Mouse (Mus musculus) lung, postnatal 25 days (tissue): ENCODE measurements at regions not wholly inside any gene's neighbourhood (a gene's known extent, or its start where the extent isn't known, plus 50 kb on each side); places are given as distances from the start of the nearest gene placed in this dataset.
A peak's percentile ranks its signal among the peaks of the same experiment; 100 is the strongest.

Experiments
- DNase-seq: peaks from one replicate; pipeline ENCODE4 v3.0.0; 2022; ENCODE audit warnings: low spot score

DNA sequence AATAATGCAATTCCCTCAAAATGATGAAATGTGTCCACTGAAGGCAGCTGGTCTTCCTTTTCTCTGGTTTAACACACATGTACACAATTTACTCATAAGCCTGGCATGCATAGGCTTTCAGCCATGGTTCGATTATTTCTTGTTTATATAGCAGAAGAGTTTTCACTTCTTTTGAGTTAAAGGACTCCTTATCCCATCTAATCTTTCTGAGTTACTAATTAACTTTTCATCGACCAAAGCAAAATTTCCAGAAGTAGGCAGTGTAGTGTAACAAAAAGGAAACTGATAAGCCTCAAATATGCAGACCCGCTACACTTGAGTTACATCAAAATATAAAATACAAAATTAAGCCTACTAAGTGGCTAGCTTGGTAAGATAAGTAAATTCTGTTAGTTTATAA lies 620.5 kb upstream of the Akr1e1 start:
- no peak for DNase-seq

DNA sequence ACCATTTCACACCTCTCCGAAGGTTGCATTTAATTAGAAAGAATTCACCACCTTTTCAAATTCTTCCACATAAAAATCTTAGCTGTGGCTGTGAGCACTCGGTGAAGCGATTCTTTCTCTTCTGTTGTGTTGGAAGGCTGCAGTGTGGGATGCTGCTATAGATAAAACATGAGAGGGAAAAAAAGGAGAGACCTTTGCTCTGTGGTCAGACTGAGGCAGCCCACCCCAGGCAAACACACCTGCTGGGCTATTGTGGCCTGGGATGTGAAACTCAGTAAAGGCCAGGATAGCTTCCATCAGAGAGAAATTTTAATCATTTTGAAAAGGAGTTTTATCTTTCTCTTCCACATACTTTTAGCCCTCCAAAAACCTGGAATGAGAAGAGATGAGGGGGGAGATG lies 625.3 kb upstream of the Akr1e1 start:
- no peak for DNase-seq

- DNase-seq, result no peak
Observed at GRCm38 (mm10) chr13:5235391-5235790, 625.9 kb upstream of the Klf6 start.

DNA sequence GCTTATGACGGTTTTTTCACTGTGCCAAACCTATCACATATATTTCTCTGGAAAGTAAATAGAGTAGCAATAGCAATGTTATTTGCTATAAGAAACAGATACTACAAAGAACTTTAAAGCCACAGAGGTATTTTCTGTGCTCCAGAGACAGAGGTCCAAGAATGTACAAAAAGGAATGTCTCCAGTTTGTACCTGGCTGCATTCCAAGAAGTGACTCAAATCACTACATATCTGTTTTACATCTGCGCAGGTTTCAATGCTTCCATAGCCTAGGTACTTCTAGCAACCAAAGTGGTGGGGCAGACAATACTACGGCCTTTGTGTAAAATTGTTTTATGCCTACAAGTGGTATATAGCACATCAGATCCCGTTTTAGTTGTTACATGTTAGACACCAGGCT lies 620.7 kb upstream of the Klf6 start:
- no peak for DNase-seq

GRCm38 (mm10) chr13:5242782-5243181 lies 618.5 kb upstream of the Klf6 start:
- DNase-seq, result no peak

DNA sequence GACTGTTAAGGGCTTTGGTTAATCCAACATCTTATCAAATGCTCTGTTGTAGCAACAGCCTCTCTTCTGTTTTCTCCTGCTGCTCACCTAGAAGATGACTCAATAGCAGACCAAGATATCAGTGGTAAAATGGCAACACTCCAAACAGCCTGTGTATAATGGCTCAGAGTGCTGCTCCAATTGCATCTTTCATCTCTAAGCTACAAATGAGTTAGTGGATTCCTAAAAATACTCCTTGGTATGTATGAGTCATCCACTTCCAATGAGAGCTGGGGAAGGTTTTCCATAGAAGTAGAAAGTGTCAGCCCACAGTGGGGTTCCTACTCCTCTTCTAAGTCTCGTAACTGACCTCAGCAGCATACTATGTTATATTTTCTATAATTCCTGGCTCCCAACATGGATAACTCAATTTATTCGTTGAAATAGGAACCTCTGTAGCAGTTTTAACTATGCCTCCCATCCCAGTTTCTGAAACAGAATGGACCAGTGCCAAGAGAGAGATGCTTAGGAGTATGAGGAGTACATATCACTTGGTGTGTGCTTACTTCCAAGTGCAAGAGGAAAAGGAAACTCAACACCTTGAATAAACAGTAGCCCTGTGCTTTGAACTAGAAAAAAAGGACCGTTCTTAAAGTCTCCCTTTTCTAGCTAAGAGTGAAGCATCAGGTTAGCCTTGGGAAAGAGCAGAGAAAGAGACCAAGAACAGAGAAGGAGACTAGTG lies 612.5 kb upstream of the Klf6 start:
- DNase-seq, result peak; percentile 14

GRCm38 (mm10) chr13:5257891-5258660 lies 603.2 kb upstream of the Klf6 start:
- no peak for DNase-seq

GRCm38 (mm10) chr13:5259760-5260159 lies 601.5 kb upstream of the Klf6 start:
- no peak for DNase-seq

DNA sequence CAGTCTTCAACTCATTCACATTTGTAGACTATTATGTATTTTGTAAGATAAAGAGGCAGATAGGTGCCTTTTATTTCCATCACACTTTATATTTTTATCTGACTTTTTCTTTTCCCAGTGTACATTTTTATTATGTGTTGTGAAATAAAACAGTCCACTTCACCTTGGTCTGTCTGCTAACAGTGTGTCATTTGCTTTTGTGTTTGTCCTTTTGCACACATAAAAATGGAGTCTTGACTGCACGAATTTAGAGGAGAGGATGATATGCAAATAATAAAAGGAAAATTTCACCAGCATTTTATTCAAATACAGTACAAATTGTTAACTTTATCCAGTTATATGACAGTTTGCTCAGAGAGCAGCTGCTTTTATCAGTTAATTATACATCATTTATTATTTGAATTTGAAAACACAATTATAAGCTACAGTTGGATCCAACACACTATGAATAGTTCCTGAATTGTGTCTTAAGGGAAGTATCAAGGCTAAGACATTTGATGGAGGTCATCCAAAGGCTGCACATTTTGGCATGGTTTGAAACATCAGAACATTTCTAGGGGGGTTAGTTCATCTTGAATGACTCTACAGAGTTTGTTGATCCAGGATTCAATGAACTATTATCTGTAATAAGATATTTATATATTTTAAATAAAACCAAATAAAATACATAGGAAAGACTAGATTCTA lies 588.6 kb upstream of the Klf6 start:
- DNase-seq, result no peak

GRCm38 (mm10) chr13:5276564-5276963 lies 584.7 kb upstream of the Klf6 start:
- DNase-seq, result no peak

DNA sequence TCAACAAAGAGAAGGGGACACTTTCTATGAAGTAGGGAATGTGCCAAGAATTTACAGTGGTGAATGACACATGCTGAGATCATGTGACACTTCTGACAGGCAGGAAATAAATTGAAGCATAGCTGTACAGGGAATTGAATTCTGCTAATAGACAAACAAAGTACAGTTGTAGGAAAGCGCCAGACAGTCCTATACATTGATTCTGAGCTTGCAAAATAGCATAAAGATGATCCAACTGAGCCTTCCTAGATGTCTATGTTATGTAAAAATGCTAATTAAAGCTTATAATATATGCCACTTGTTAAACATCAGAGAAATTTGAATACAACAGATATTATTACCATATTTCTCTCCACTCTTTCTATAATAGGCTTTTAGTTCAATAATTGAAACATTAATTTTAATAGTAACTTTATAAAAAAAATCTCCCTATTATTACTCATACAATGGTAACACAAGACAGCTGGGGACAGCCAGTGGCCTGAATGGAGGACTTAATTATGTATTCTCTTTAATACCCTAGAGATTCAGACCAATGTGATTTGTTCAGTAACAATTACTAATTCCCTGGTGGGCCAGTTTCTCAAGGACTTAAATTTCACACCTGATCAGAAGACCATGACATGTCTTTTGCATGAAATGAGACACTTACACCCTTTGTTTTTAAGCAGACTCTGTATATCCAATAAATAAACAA lies 571.4 kb upstream of the Klf6 start:
- no peak for DNase-seq

- DNase-seq, result no peak
Observed at GRCm38 (mm10) chr13:5302141-5302540, 559.1 kb upstream of the Klf6 start.

DNA sequence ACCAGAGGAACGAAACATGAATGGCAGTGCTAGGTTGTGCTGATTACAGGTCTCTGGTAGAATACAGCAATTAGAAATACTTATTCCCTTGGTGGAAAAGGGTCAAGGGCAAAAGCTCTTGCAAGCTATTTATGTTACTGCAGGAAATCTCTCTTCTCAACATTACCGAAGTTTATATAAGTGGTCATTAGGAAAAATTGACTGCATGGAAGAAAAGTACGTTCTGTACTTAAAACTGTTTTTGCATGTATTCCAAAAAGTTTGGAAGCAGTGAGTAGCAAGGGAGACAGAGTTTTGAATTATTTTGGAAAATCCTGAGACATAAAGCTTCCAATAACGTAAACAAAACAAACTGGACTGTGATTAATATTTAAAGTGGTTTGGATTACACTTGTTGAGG lies 554.6 kb upstream of the Klf6 start:
- no peak for DNase-seq

- DNase-seq, result no peak
Observed at GRCm38 (mm10) chr13:5313297-5313696, 548.0 kb upstream of the Klf6 start.

GRCm38 (mm10) chr13:5315011-5315410 lies 546.3 kb upstream of the Klf6 start:
- DNase-seq, result peak; percentile 19

DNA sequence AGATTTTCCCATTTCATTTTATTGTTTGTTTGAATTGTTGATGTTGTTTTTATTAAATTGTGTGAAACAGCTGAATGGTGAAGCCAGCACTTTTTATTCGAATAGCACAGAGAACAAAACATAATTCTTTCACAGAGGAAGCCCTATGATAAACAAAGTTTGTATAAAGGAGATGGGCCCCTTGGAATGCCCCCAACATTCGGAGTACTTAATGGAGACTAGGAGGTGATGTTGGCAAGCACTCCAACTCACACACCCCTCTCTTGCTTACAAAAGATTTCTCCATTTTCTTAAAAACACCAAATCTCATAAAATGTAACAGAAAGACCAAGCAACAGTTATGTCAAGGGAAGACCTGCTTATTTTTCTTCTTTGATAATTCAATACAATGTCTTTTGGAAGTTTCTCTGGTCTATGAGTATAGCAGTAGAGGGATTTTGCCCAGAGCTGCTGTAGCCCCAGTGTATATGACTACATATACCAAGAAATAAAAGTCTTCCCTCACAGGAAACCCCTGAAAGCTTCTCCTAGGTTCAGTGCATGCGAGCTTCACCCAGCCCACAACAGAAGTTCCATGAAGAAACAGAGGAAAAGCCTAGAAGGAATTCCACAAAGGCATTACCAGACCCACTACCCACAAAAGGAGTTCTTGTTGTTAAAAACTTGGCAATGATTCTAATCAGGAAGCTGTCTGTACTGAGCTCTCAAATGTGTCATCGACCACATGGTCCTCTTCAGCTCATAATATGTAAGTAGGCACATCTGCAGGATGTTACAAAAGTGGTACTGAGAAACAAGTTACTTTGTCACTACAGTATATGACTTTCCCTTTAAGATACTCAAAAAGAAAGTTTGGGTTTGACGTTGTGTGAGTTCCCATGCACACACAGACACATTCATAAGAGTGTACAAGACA lies 543.1 kb upstream of the Klf6 start:
- peak; percentile 6 for DNase-seq

DNA sequence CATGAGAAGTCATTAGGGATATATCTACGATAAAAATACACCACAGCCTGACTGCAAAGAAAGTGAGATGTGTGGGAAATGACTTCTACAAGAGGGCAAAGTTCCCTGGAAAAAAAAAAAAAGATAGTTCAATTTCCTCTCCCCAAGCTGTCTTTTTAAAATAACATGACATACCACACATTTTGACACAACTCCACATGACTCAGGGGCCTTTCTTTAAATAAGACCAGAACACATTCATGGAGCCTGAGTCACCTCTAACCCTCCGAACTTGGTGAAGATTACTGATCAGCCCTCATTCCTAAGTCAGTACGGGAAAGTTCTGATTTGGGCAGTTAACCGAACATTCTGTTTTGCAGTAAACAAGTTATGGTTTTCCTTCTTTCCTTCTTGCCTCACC lies 515.6 kb upstream of the Klf6 start:
- peak; percentile 8 for DNase-seq

GRCm38 (mm10) chr13:5347503-5348469 lies 513.5 kb upstream of the Klf6 start:
- peak; percentile 10 for DNase-seq

GRCm38 (mm10) chr13:5367058-5367797 lies 494.1 kb upstream of the Klf6 start:
- no peak for DNase-seq
